Mouse (Mus musculus): Measurements from ENCODE around the gene Sh2d3c.

GRCm38 (mm10) chr2:32798251-32798962 is 77.6 kb downstream of the Sh2d3c start:
- TF ChIP-seq MAFK (IDR thresholded peaks at IDR 0.05; ENCODE audit: insufficient read depth, low read depth, low read length) (no peak), ZNF384 (IDR thresholded peaks at IDR 0.05; ENCODE audit: low read depth, low read length) (no peak), HCFC1 (IDR thresholded peaks at IDR 0.05; ENCODE audit: borderline replicate concordance, insufficient read depth, low read length) (no peak), ZC3H11A (IDR thresholded peaks at IDR 0.05; ENCODE audit: borderline replicate concordance, low read depth, low read length) (no peak)

Data from ES-E14 (cell line).